Mouse (Mus musculus) gastrocnemius, postnatal 10 days (tissue): Measurements from ENCODE around the gene Rpl27a. TPM values are rescaled to one million over a fixed set of nuclear protein-coding genes. Genes with fewer than 3 reads are reported as not detected.

ENCODE experiments used
- DNase-seq: peaks from one replicate; pipeline ENCODE4 v3.0.0; 2021; ENCODE audit warnings: mixed read lengths
- long read RNA-seq, 2 experiments: library from polyadenylated mRNA; stranded (forward); transcript quantifications; one replicate each; pipeline ENCODE4 v2.0.0; 2021
- total RNA-seq, 2 experiments: library from RNA; stranded (reverse); gene quantifications; 2 replicates each; pipeline ENCODE4 v1.2.3; 2021

Gene Rpl27a
- 100 to 1,000 TPM; 131 to 154 TPM for total RNA-seq
- long read RNA-seq, experiment 1, transcript Rpl27a-203 (5 exons, 1,158 nt): major isoform, 116 of 121 reads
- long read RNA-seq, experiment 1, partial matches to known transcripts: 2 of 121 reads
- long read RNA-seq, experiment 1, other reads (novel, unspliced or antisense): 3 of 121 reads
- long read RNA-seq, experiment 2, transcript Rpl27a-203 (5 exons, 1,158 nt): major isoform, 78 of 80 reads
- long read RNA-seq, experiment 2, partial matches to known transcripts: 0 of 80 reads
- long read RNA-seq, experiment 2, other reads (novel, unspliced or antisense): 2 of 80 reads

DNA sequence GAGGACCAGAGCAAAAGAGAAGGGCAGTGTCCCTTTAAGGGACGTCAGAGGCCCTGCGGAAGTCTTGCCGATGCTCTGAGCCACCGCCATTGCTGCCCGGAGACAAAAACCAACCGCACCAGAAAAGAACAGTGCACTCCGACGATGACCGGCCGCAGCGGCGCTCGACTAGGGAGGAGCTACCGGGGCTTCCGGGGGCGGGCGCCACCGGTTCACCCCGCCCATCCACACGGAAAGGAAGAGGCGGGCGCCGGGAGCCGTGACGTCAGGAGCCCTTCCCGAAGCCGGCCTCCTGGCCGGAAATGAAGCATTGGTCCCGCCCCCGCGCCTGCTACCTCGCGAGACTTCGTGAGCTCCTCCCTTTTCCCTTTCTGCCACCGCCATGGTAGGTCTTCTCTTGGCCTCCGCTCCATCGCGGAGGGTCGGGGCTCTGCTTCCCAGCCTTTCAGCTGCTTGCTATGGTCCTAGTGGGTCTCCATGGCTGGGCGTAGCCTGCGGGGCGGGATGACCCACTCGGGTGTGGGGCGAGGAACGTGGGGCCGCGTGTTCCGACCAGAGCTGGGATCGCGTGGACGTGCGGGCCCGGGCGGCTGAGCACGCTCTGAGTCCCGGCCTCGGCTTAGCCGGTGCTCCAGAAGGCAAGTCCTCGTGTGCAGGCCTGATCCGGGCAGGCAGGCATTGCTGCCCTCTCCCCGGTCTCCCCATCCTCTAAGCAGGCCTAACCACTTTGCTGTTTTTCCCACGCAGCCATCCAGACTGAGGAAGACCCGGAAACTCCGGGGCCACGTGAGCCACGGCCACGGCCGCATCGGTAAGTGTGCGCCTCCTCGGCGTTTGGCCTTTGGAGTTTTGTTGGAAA is at the start of gene Rpl27a:
Rpl27a (plus strand) TSS at position 310 of the 859 bp plus-strand sequence.
- peak; percentile 99 for DNase-seq

DNA sequence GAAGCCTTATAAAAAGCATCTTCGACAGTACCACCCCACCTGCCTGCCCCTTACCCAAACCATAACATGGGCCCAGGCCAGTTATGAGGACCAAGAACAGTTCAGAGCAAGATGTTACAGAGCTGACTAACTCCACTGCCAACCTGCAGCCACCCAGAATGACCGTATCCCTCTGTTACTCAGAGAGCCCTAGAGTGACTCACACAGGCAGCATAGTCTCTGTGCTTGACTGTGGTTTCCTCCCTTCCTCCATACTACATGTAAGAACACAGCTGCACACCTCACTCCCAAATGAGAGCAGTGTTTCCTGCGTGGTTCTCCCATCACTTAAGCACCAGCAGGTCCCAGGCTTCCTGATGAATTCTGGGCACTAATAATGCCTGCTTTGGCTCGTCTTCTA is 48.2 kb upstream of the Rpl27a start:
- no peak for DNase-seq

- DNase-seq: no peak
Measured at GRCm38 (mm10) chr7:109477926-109478325, 41.0 kb upstream of the Rpl27a start.

GRCm38 (mm10) chr7:109480765-109481197 is 38.2 kb upstream of the Rpl27a start:
- DNase-seq: no peak

GRCm38 (mm10) chr7:109484221-109484620 is 34.7 kb upstream of the Rpl27a start:
- no peak for DNase-seq

GRCm38 (mm10) chr7:109492616-109493318 is 26.2 kb upstream of the Rpl27a start:
- DNase-seq: no peak

- DNase-seq: no peak
Measured at GRCm38 (mm10) chr7:109493319-109494316, 25.3 kb upstream of the Rpl27a start.

DNA sequence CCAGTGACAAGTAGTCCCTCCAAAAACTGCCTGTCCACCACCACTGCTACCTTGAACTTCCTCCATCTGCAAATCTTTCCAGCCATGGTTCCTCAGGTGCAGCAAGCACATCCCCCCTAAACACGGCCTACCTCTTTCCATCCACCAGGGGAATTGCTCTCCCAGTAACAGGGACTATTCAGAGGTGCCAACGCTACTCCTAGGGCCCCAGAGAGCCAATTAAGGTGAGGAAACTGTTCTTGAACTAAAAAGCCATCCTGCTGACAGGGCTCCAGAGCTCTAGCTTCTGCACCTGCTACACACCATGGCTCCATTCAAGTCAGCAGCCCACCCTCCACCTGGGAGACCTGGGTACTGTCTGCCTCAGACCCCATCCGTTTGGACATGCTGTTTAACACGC is 21.4 kb upstream of the Rpl27a start:
- no peak for DNase-seq

- DNase-seq: no peak
Measured at GRCm38 (mm10) chr7:109507119-109507518, 11.8 kb upstream of the Rpl27a start.

DNA sequence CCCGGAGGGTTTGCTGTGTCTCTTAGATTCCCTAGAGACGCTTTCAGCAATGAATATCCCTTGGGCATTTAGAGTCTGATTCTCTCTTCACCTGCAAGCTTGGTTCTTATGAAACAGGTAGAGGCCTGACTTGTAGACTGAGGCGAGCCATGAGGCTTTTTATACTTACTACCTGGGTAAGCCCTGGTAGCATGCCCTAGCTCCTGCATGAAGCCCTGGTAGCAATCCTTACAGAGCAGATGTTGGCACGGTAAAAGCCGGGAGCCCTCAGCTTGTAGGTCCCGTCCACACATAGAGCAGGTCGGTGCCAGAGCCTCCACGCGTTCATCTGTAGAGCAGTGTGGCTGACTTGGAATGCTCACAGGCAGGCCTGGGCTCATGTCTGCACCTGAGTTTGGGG is 11.4 kb upstream of the Rpl27a start:
- no peak for DNase-seq

DNA sequence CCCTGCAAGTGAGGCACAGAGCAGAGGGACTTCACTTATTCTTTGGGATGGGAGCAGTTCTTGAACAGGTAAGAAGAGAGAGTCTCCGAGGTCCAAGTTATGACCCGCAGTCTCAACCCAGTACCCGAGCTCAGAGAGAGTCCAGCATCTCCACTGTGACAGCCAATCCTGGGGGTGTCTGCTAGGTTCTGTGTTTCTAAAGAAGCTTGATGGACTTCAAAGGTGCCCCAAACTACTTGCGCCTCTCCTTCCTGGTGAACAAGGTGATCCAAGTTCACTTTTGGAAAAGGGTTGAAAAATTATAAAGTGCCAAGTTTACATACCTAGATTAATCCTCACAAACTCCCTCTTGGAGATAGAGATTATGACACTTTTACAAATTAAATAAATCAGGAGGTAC is 10.9 kb upstream of the Rpl27a start, which contains the start of gene Trim66:
Trim66 (minus strand) TSS at position 101 of the 400 bp plus-strand sequence.
- DNase-seq: no peak

- no peak for DNase-seq
Measured at GRCm38 (mm10) chr7:109510799-109511198, 8.1 kb upstream of the Rpl27a start.

DNA sequence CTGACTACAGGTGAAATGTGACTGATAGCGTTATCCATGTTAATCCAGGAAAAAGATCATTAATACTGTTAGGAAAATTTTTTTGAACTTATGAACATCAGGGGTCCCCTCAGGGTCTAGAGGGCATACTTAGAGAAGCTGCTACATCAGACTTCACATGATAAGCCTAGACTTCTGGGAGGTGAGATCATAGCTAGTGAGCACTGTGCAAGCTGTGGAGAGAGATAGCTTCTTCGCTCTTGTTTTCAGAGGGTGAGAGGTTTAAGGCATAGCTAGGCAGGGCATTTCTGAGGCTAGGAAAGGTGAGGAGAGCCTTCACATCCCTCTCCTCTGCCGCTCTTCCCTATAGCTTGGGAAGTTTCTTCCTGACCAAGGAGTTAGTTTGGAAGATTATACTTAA is 7.1 kb upstream of the Rpl27a start:
- DNase-seq: no peak

DNA sequence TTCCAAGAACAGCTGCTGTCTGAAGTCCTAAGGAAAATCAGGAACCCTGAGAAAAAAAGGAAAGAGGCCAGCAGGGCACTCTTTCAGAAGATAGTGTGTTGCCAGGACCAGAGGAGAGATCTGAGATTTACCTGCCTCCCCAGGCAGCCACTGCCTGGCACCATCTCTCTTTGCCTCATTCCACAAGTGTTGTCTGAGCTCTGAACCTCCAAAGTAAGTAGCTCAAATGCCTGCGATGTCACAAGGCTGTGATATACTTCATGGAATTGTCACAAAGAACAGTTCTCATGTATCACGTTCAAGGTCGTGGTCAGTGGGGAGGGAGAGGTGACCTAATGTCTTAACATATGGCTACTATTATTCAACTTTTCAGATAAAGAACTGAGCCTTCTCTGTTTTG is 2.4 kb upstream of the Rpl27a start:
- DNase-seq: no peak

DNA sequence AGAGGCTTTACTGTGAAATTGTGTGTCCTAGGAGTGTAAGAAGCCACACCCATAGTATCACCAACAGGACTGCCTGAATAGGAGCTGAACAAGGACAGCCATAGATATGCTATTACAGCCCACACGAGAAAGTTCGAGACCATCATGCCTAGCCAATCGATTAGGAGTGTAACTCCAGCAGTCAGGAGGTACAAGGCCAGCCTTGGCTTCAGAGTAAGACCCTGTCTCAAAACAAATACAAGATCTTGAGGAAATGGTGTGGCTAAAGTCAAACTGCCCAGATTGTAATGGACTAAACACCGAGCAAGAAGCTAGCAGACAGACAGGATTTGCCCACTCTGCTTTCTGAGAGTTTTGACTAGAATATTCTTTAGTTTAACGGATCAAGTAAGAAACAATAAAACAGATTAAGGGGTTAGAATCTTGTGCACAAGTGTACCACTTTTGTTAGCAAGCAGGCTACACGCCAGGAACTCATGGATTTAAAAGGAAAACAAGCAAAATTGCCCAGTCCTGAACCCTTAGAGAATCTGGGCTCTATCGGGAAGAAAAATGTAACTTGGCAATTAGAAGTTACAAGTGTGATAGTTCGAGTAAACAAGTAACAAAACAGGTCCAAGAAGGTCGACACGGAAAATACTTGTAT is 788 bp upstream of the Rpl27a start:
- DNase-seq: no peak

DNA sequence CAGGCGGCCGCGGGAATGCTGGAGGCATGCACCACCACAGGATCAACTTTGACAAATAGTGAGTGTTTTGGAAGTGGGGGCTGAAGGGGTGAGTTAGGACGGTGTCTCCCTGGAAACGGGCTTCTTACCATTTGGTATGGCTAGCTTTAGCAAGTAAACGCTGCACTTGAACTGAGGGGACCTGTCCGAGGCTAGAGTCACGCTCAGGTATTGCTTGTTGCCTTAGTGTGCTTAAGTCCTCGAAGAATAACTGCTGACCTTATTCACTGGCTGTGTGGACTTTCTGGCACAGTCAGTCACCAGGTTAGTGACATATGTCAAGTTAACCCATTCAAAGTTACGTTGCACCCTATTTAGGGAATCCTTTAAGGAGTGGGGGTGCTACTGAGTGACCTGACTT is 989 bp downstream of the Rpl27a start:
- no peak for DNase-seq

GRCm38 (mm10) chr7:109522084-109522483 is 3.1 kb downstream of the Rpl27a start:
- no peak for DNase-seq

GRCm38 (mm10) chr7:109523304-109523703 is 4.4 kb downstream of the Rpl27a start:
- DNase-seq: no peak

DNA sequence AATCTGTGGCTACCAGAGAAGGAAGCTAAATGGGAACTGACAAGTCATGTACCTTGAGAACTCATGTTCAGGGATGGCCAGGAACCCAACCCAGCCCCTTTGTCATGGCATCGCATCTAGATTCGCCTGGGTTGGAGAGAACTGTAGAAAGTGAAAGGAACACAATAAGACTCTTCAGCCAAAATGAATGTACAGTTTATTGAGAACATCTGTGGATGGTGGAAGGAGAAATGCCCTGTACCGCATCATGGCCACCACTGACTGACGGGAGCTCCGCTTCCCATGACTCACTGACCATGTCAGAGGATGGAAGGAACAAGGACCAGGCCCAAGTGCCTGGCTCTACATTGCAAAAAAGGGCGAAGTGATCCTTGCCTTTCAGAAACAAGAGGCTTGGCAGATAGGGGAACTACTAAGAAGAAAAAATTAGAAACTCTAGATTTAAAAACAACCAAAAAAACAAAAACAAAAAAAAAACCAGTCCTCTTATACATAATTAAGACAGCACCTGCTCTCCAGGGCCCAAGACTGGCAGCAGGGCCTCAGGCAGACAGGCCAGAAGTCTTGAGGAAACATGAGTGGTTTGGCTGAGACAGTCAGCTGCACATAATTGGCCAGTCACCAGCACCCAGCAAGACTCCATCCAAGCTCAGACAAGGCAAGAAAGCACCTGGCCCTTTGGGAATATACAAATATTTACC is 4.9 kb downstream of the Rpl27a start:
- DNase-seq: no peak

GRCm38 (mm10) chr7:109524442-109524744 is 5.4 kb downstream of the Rpl27a start:
- DNase-seq: no peak

DNA sequence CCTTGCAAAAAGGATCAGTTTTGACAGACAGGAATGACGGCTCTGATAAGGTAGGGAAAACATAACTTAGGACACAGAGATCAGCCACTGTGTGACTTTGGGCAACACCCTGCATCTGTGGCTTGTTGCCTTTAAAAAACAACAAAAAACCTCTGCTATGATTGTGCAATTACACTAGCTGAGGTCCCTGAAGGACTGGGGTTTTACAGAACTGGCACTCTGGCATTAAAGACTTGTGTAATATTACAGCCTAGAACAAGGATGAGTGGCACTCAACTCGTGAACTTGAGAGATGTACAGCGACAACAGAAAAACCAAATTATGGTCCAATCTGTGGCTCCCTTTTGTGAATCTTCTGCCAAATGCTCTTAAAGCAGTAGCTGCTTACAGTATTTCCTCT is 5.8 kb downstream of the Rpl27a start:
- DNase-seq: no peak
